Mouse (Mus musculus): ENCODE data around the gene Gm17174.
"Not testable (repeated sequence)": the region's sequence is repeated elsewhere in the genome, so short reads cannot be mapped to it uniquely, and the experiment has no call there.

Gene Gm17174

GRCm38 (mm10) chr14:51592039-51592438 is at the start of gene Gm17174:
Gene Gm17174, minus strand, starts transcription at chr14:51592139.
- DNase-seq (ENCODE audit: low spot score): not testable (repeated sequence)

GRCm38 (mm10) chr14:51635566-51635965 is 43.6 kb upstream of the Gm17174 start, which contains the start of gene Gm4181:
Gene Gm4181, minus strand, starts transcription at chr14:51635666.
- DNase-seq (ENCODE audit: low spot score): not testable (repeated sequence)

GRCm38 (mm10) chr14:51632426-51632825 is 40.5 kb upstream of the Gm17174 start:
- DNase-seq (ENCODE audit: low spot score): not testable (repeated sequence)

GRCm38 (mm10) chr14:51611210-51611609 is 19.3 kb upstream of the Gm17174 start, which contains the start of gene Gm17078:
Gene Gm17078, minus strand, starts transcription at chr14:51611310.
- no peak for DNase-seq (ENCODE audit: low spot score)

GRCm38 (mm10) chr14:51573963-51574362 is 18.0 kb downstream of the Gm17174 start, which contains the start of gene Gm17175:
Gene Gm17175, minus strand, starts transcription at chr14:51574063.
- not testable (repeated sequence) for DNase-seq (ENCODE audit: low spot score)

GRCm38 (mm10) chr14:51552490-51552889 is 39.4 kb downstream of the Gm17174 start, which contains the start of gene Gm5622:
Gene Gm5622, plus strand, starts transcription at chr14:51552790.
- no peak for DNase-seq (ENCODE audit: low spot score)

All from yolk sac, embryonic 10.5 days (tissue).